Mouse (Mus musculus): Measurements from ENCODE around the gene Chil6. TPM values are rescaled to one million over a fixed set of nuclear protein-coding genes. Genes with fewer than 3 reads are reported as not detected.

Gene Chil6
- under 1 TPM; 0.27 to 0.60 TPM for total RNA-seq (2023)

GRCm38 (mm10) chr3:106406082-106406481 lies at the start of gene Chil6:
TSS of gene Chil6 (minus strand) at chr3:106406182.

Other genes with a start within 250 kb of the Chil6 start
- 1,000 to 10,000 TPM; 2,886 to 3,700 TPM for gene Chil3, start 238.6 kb downstream of the Chil6 start, total RNA-seq (2023)
- gene Chil4, start 186.7 kb downstream of the Chil6 start, total RNA-seq (2023) = 1 to 10 TPM; 1.0 to 1.4 TPM
- gene Dennd2d, start 76.2 kb upstream of the Chil6 start, total RNA-seq (2023) = 10 to 100 TPM; 45.4 to 49.1 TPM
- gene Dram2, start 141.6 kb upstream of the Chil6 start, total RNA-seq (2023) = 10 to 100 TPM; 48.7 to 51.9 TPM
- gene Cept1, start 141.6 kb upstream of the Chil6 start, total RNA-seq (2023) = 10 to 100 TPM; 65.8 to 71.1 TPM